Mouse (Mus musculus): Measurements from ENCODE around the gene Gm49394.

DNA sequence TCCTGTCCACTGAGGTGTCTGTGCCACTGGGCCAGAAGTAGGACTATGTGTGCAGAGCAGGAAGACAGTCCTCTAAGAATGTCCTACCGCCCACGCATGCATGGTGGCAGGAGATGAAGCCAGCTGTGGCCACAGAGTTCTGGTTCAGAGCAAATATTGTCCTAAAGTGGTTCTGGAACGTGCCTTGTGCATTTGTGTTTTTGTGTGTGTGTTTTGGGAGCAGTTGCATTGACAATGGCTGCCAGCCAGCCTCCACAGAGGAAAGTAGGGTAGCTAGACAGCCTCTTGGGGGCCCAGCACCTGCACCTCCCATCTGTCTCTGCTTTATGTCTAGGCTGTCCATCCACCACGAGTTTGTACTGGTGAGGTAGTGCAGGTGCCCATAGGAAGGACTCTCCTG is 47.6 kb downstream of the Gm49394 start:
- TF ChIP-seq POLR2A (IDR thresholded peaks at IDR 0.05; ENCODE audit: low read depth, low read length): no peak
- TF ChIP-seq CTCF (IDR thresholded peaks at IDR 0.05; ENCODE audit: extremely low read depth, insufficient read length, insufficient replicate concordance, low read depth, low read length): no peak
